Comparison of ENCODE assay signal across 22 mouse cellular contexts in the genomic region with DNA sequence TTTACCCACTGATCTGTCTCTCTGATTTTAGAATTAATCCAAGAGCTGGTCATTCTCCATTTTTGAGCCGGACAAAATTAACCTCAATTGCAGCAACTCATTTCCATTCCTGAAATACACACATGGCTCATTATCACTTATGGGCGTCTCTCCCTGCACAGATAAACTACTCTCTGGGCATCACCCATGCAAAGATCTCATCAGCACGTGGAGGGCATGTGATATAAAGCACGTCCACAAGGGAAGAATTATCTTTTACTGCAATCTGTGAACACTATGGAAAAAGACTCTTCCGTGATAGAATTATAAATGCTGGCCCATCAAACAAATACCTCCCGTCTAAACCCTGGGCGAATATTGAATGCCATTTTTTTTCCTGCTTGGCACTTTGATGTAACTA.
A peak's percentile ranks its signal among the peaks of the same experiment; 100 is the strongest.
DNase-seq lines count a peak whose midpoint lies in the region; ATAC-seq lines count a peak whose summit lies in the region.
"Had no signal": no experiment of that assay in that cellular context is flagged by ENCODE, and none has a peak within 500 bp of the region (broad histone marks: within the 10 kb centered on the region; RNA-seq: fewer than 3 reads in every experiment).

No protein-coding gene starts in this region.

- no peaks in the 10 kb centered on the region for H3K27me3 ChIP-seq in midbrain, embryonic 11.5 days (ENCODE audit: control insufficient read depth, insufficient read depth, low read length)
- no peaks in the 10 kb centered on the region for H3K27me3 ChIP-seq in midbrain, embryonic 10.5 days (ENCODE audit: low read depth, poor library complexity, severe bottlenecking)
- H3K27me3 ChIP-seq in neural tube, embryonic 14.5 days (ENCODE audit: control insufficient read depth, insufficient read depth, low read length) = no peaks in the 10 kb centered on the region
- no peaks in the 10 kb centered on the region for H3K27me3 ChIP-seq in neural tube, embryonic 15.5 days (replicated peaks)
- H3K27me3 ChIP-seq: embryonic facial prominence, embryonic 13.5 days; embryonic facial prominence, embryonic 15.5 days; forebrain, embryonic 12.5 days had no signal

- no peak for ATAC-seq in midbrain, embryonic 11.5 days (ENCODE audit: low FRiP score)
- peak; percentile 71 for ATAC-seq in neural tube, embryonic 14.5 days (ENCODE audit: low read depth)
- ATAC-seq in neural tube, embryonic 15.5 days (ENCODE audit: low FRiP score) = peak; percentile 74; the same call in 1 of the 2 replicates
- ATAC-seq: forebrain, embryonic 14.5 days; forebrain, embryonic 16.5 days had no signal

- no peaks in the 10 kb centered on the region for H3K9me3 ChIP-seq in midbrain, embryonic 11.5 days (ENCODE audit: control insufficient read depth, low read length)
- no peaks in the 10 kb centered on the region for H3K9me3 ChIP-seq in midbrain, embryonic 10.5 days (replicated peaks)
- H3K9me3 ChIP-seq in neural tube, embryonic 14.5 days (ENCODE audit: control insufficient read depth, low read length) = no peaks in the 10 kb centered on the region
- no peaks in the 10 kb centered on the region for H3K9me3 ChIP-seq in neural tube, embryonic 15.5 days (replicated peaks)
- H3K9me3 ChIP-seq: embryonic facial prominence, embryonic 13.5 days; embryonic facial prominence, embryonic 15.5 days; forebrain, embryonic 10.5 days; forebrain, embryonic 12.5 days had no signal

- H3K9ac ChIP-seq in midbrain, embryonic 11.5 days (ENCODE audit: low read length) = no peak overlapping the region
- H3K9ac ChIP-seq in neural tube, embryonic 14.5 days (replicated peaks; ENCODE audit: low read depth, low read length) = no peak overlapping the region
- H3K9ac ChIP-seq in neural tube, embryonic 15.5 days (replicated peaks) = no peak overlapping the region
- H3K9ac ChIP-seq: embryonic facial prominence, embryonic 13.5 days; embryonic facial prominence, embryonic 15.5 days; forebrain, embryonic 12.5 days had no signal

- H3K4me2 ChIP-seq in midbrain, embryonic 11.5 days = no peak overlapping the region
- no peak overlapping the region for H3K4me2 ChIP-seq in neural tube, embryonic 14.5 days (ENCODE audit: low read depth, low read length)
- no peak overlapping the region for H3K4me2 ChIP-seq in neural tube, embryonic 15.5 days
- H3K4me2 ChIP-seq: embryonic facial prominence, embryonic 13.5 days; embryonic facial prominence, embryonic 15.5 days; forebrain, embryonic 12.5 days had no signal

- DNase-seq in midbrain, embryonic 11.5 days (ENCODE audit: low spot score, missing footprints) = peak; percentile 51
- DNase-seq in midbrain, embryonic 10.5 days (ENCODE audit: low spot score) = no peak
- DNase-seq in lung, postnatal 36 days = no peak
- DNase-seq: adrenal gland, adult 2 months; adrenal gland, postnatal 10 days; adrenal gland, postnatal 25 days; cerebellum, adult 11 months; cerebellum, adult 18-20 months; cerebellum, adult 8-10 months; cerebellum, adult 9-11 months; cerebellum, postnatal 14 days; cerebellum, postnatal 36 days; embryo, embryonic 11 days had no signal

- WGBS in midbrain, embryonic 11.5 days = 85% methylated on average over 7 of the region's 7 CpGs
- 90% methylated on average over 7 of the region's 7 CpGs for WGBS in midbrain, embryonic 10.5 days
- WGBS in neural tube, embryonic 14.5 days = 43% methylated on average over 7 of the region's 7 CpGs
- WGBS in neural tube, embryonic 15.5 days = 38% methylated on average over 7 of the region's 7 CpGs

- no peaks in the 10 kb centered on the region for H3K36me3 ChIP-seq in midbrain, embryonic 11.5 days (ENCODE audit: control insufficient read depth, insufficient read depth, low read length)
- no peaks in the 10 kb centered on the region for H3K36me3 ChIP-seq in midbrain, embryonic 10.5 days
- H3K36me3 ChIP-seq in neural tube, embryonic 14.5 days (ENCODE audit: control insufficient read depth, insufficient read depth, low read length) = no peaks in the 10 kb centered on the region
- no peaks in the 10 kb centered on the region for H3K36me3 ChIP-seq in neural tube, embryonic 15.5 days
- H3K36me3 ChIP-seq: embryonic facial prominence, embryonic 13.5 days; embryonic facial prominence, embryonic 15.5 days; forebrain, embryonic 10.5 days; forebrain, embryonic 12.5 days had no signal

- H3K27ac ChIP-seq in midbrain, embryonic 11.5 days (ENCODE audit: low read depth, low read length) = no peak overlapping the region
- no peak overlapping the region for H3K27ac ChIP-seq in midbrain, embryonic 10.5 days (replicated peaks)
- no peak overlapping the region for H3K27ac ChIP-seq in neural tube, embryonic 14.5 days (ENCODE audit: low read depth, low read length)
- no peak overlapping the region for H3K27ac ChIP-seq in neural tube, embryonic 15.5 days (replicated peaks)
- H3K27ac ChIP-seq: embryonic facial prominence, embryonic 13.5 days; embryonic facial prominence, embryonic 15.5 days; forebrain, embryonic 10.5 days; forebrain, embryonic 12.5 days had no signal

- no peaks in the 10 kb centered on the region for H3K4me1 ChIP-seq in midbrain, embryonic 11.5 days (ENCODE audit: control insufficient read depth, insufficient read depth, low read length)
- no peaks in the 10 kb centered on the region for H3K4me1 ChIP-seq in midbrain, embryonic 10.5 days
- H3K4me1 ChIP-seq in neural tube, embryonic 14.5 days (ENCODE audit: control insufficient read depth, insufficient read depth, low read length) = no peaks in the 10 kb centered on the region
- no peaks in the 10 kb centered on the region for H3K4me1 ChIP-seq in neural tube, embryonic 15.5 days
- H3K4me1 ChIP-seq: embryonic facial prominence, embryonic 13.5 days; embryonic facial prominence, embryonic 15.5 days; forebrain, embryonic 10.5 days; forebrain, embryonic 12.5 days had no signal

- no peak overlapping the region for H3K4me3 ChIP-seq in midbrain, embryonic 11.5 days (ENCODE audit: low read depth, low read length)
- no peak overlapping the region for H3K4me3 ChIP-seq in midbrain, embryonic 10.5 days
- H3K4me3 ChIP-seq in neural tube, embryonic 14.5 days (ENCODE audit: low read depth, low read length) = no peak overlapping the region
- no peak overlapping the region for H3K4me3 ChIP-seq in neural tube, embryonic 15.5 days (replicated peaks)
- H3K4me3 ChIP-seq: embryonic facial prominence, embryonic 13.5 days; embryonic facial prominence, embryonic 15.5 days; erythroblast, embryonic 14.5 days; forebrain, embryonic 10.5 days; forebrain, embryonic 12.5 days had no signal
